Mouse (Mus musculus) thymus, postnatal 25 days (tissue): ENCODE data around the gene Gja1.
"Not testable (repeated sequence)": the region's sequence is repeated elsewhere in the genome, so short reads cannot be mapped to it uniquely, and the experiment has no call there.

Experiments used
- DNase-seq: peaks from one replicate; pipeline ENCODE4 v3.0.0; 2022

Gja1 gene

GRCm38 (mm10) chr10:56377097-56377965 is at the start of gene Gja1:
TSS of gene Gja1 (plus strand) at chr10:56377330.
- DNase-seq: peak; percentile 6

GRCm38 (mm10) chr10:56338851-56339489 is 38.2 kb upstream of the Gja1 start:
- peak; percentile 73 for DNase-seq

GRCm38 (mm10) chr10:56360472-56360871 is 16.7 kb upstream of the Gja1 start:
- no peak for DNase-seq

DNA sequence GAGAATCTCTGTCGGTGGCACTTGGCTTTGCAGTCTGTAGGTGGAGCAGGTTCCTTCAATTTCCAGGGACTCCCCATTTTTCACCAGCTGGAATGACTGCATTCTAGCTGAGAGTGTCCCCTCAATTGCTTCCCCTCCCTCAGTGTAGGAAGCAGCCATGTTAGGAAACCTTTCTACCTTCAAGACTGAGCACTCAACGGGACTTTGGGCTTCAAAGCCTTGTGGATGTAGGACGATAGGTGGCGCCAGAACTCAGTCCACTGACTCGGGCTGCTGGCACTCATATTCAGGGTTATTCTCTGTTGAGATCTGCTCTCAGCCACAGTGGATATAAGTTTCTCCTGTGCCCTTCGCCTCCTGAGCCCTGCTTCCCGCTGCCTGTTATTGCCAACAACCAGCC is 8.1 kb upstream of the Gja1 start:
- peak; percentile 62 for DNase-seq

- DNase-seq: no peak
Measured at GRCm38 (mm10) chr10:56373021-56373720, 4.0 kb upstream of the Gja1 start.

GRCm38 (mm10) chr10:56374169-56374568 is 3.0 kb upstream of the Gja1 start:
- no peak for DNase-seq

GRCm38 (mm10) chr10:56375906-56376468 is 1.1 kb upstream of the Gja1 start:
- no peak for DNase-seq

DNA sequence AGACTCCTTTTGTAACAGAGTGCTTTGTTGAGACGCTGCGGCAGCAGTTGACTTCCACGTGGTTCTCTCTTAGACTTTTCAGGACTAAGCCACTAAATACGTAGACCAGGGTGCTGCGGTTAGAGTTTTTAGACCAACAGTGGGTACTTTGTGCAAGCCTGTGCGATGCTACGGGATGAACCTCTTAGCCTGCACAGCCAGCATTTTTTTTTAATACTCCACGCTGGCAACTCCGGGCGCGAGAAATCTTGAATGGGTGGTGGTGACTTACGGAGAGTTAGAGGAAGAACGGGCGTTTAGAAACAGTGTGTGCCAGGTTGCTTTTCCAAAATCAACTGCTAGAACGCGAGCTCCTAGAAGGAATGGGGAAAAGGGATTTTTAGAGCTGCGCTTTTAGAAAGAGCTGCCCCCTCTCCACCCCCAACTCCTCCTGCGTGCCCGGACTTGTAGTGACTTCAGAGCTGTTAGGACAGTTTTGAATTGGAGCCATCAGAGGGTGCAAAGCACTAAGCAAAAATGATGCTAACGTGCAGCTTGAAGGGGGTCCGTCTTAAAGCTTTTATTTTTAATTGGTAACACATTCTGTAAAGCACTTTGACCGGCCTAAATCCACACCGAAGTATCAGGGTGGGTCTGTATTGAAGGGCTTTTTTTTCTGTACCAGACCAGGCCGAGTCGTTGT is 977 bp downstream of the Gja1 start:
- peak; percentile 2 for DNase-seq

DNA sequence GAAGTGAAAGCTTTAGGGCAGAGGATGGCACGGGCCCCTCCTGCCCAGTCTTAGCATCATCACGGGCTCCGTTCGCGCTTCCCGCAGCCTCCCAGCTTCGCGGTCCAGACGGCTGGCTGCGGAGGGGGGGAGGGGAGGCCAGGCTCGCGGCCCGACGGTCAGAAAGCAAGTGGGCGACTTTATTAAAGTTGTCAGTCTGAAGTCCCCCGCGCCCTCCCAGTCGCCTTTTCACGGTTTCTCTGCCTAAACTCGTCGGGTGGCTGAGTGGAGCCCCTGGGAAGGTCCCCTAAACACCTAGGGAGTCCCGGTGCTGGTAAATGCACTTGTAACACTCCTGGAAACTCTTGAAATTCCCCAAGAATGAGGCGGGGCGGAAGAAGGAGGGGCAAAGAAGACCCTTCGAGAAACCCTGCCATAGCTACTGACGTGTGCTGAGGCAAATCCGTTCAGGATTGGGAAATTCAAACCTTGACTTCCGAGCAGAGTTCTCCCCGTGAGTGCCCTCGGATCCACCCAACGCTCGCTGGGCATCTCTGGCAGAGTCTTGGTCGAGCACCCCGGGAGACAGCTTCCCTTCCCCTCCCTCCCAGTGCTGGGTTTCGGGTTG is 1.6 kb downstream of the Gja1 start:
- peak; percentile 3 for DNase-seq

DNA sequence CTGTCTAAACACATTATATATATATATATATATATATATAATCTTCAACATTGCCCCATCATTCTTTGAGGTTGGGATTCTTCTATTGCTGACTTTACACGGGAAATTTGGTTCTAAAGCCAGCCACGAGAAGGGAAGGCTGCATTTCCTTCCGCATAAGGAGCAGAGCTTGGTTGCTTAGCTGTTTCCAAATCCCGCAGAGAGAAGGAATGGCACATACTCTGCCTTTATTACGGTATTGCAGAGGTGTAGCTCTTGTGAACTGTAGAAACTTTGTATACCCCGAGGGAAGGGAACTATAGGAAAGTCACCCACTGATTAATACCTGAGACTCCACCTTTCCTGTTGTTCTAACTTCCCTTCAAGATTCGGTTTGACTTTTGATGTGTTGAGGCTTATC is 2.6 kb downstream of the Gja1 start:
- DNase-seq: no peak

DNA sequence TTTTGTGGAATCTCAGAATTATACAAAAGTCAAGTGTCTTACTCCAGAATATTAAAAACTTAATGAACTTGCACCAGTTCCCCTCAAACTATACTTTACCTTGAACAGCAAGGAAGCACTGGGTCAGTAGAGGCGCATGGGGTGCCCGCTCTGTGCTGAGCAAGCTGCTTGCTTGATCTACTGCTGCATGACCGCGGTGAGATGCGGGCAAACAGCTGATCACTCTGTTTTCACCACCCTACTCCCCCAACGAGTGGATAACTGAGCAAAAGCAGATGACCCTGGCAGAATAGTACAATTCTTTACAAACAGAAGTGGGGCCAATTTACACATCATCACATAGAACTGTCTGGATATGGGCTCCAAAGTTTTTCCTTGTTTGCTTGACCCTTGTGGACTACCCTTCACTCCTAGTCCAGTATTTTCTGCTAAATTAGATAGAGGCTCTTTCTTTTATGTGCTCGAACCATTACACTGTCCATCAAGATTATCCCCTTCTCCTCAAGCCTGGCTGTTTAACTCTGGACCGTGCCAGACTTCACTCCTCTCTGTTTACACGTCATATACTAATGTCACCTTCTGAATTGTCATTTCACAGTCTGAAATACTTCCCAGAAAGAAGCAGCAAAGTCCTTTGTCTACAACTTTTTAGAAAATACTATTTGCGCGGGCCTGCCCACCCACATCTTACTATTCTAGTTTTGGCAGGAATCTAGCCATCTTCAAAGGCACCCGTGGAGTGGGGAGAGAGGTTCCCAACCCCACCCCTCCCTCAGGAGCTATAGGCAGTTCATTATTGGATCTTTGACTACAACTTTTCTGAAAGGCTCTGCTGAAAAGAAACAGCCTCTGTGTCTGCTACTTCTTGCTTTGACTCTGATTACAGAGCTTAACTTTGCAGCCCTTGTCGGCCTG is 8.3 kb downstream of the Gja1 start:
- DNase-seq: no peak

GRCm38 (mm10) chr10:56393095-56393784 is 16.1 kb downstream of the Gja1 start:
- no peak for DNase-seq

- not testable (repeated sequence) for DNase-seq
Measured at GRCm38 (mm10) chr10:56393815-56394417, 16.8 kb downstream of the Gja1 start.

DNA sequence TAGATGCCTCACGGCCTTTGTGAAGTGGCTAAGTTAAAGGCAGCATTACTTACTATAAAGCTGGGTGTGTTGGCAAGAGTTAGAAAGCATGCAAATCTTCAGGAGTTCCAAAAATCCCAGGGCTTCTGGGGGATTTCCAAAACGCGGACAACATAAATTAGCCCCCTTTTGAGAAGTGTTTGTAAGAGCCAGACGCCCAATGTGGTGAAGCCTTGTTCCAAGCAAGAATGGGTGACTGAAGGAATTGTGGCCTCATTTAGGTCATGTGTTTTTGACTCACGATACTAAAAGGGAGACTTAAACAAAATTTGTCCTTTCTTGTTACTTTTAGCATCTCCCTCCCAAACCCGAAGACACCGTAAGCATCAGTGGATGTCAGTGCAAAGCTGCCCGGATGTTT is 20.7 kb downstream of the Gja1 start:
- no peak for DNase-seq

- no peak for DNase-seq
Measured at GRCm38 (mm10) chr10:56398310-56398709, 21.2 kb downstream of the Gja1 start.

DNA sequence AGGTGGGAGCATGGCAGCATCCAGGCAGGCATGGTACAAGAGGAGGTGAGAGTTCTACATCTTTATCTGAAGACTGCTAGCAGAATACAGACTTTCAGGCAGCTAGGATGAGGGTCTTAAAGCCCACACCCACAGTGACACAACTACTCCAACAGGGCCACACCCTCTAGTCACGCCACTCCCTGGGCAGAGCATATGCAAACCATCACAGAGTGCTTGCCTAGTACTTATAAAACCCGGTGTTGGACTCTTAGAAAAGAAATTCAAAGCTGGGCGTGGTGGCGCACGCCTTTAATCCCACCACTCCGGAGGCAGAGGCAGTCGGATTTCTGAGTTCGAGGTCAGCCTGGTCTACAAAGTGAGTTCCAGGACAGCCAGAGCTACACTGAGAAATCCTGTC is 24.3 kb downstream of the Gja1 start:
- DNase-seq: not testable (repeated sequence)

GRCm38 (mm10) chr10:56405934-56406333 is 28.8 kb downstream of the Gja1 start:
- no peak for DNase-seq

DNA sequence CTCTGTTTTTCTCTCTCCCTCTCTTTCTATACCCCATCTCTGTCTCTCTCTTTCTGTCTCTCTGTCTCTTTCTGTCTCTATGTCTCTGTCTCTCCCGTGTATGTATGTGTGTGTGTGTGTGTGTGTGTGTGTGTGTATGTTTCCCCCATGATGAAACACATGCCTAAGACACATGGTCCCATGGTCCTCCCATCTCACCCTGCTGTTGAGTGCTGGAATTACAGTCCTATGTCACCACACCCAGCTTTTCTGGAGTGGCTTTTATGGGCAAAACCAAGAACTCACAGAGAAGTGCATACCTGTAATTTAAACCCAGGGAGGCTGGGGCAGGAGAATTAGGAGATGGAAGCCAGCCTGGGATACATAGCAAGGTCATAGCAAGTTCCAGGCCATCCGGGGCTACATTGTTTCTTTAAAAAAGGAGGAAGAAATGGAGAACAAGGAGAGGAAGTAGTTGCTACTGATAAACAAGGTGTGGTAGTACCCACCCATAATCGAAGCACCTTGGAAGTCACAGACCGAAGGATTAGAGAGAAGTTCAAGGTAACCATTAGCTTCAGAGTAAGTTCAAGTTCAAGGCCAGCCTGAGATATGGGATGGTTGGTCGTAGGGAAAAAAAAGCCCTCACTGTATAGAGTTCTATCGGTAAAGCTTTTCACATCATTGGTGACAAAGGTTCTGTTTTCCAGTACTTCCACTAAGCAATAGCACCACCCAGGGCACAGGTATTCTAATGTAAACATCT is 29.4 kb downstream of the Gja1 start:
- DNase-seq: no peak

- DNase-seq: no peak
Measured at GRCm38 (mm10) chr10:56415894-56416570, 38.9 kb downstream of the Gja1 start.
